Mouse (Mus musculus): ENCODE measurements around the gene Notum.

Notum gene

GRCm38 (mm10) chr11:120633520-120634343, 27.2 kb downstream of the Notum start, which contains the start of gene Mafg:
Gene Mafg, minus strand, starts transcription at chr11:120633600.
- 10% methylated on average over 58 of the region's 58 CpGs for WGBS

DNA sequence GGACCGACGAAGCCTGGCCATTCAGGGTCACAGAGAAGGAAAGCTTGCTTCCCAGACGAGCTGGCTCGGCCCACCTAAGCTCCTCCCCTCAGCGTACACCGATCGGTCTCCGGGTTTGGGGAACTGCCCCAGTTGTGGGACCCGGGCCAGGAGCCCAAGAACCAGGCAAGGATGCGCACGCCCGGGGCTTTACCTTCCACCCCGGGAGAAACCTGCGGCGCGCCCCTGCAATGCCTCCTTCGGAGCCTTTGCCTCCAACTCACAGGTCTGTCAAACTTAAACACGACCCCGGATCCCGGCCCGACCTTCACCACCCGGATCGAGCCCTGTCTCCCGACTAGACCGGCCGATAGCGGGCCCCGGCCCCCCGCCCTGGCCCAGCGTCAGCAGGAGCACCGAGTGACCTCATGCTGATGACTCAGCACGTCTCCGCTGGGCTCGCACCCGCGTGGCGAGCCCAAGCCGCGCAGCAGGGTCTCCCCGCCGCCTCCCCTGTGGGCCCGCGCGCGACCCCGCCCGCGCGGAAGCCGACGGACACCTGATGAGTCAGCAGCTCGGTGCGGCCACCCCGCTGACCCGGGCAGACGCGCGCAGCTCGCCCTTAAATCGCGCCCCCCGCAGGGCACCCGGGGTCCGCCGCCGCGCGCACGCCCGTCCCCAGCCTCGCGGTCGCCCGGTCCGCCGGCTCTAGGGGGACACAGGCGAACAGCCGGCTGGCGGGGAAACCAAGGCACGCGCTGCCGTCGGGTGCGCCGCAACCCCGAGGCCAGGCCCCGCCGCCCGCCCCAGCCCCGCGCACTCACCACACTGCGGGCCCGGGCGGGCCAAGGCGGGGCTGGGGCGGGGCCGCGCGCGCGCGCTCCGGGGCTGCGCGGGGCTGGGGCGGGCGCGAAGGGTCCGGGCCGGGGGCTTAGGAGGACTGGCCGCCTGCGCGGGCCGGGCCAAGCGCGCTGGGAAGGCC, 28.1 kb downstream of the Notum start:
- under 1% methylated on average over 114 of the region's 116 CpGs for WGBS

DNA sequence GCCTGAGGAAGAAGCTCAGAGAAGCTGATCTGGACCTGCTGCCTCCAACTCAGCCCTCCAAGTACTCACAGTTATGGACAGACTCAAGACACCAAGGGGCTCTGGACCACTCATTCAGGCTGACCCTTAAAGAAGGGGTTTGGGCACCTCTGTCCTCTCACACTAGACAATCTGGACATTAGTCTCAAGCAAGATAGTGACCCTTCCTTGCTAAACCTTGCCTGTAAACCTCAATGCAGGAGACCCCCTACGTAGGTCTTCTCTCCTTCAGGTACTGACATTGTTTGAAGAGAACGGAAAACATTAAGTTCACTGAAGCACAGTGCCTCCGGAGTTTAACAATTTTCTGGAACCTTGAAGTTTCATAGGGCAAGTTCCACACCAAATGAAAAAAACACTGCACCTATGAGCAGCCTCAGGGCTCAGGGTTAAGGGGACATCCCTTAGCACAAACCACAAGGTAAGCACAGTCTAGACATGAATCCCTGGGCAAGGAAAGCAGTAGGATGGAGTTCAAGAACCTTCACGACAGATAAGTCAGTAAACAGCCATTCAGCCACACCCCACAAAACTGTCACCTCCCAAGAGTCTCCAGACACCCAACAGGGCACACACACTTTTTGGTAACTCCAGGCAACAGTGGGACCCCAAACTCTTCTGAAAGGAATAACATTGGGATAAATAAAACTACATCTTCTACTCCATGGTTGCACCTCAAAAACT, 29.1 kb downstream of the Notum start:
- WGBS = 40% methylated on average over 4 of the region's 4 CpGs

DNA sequence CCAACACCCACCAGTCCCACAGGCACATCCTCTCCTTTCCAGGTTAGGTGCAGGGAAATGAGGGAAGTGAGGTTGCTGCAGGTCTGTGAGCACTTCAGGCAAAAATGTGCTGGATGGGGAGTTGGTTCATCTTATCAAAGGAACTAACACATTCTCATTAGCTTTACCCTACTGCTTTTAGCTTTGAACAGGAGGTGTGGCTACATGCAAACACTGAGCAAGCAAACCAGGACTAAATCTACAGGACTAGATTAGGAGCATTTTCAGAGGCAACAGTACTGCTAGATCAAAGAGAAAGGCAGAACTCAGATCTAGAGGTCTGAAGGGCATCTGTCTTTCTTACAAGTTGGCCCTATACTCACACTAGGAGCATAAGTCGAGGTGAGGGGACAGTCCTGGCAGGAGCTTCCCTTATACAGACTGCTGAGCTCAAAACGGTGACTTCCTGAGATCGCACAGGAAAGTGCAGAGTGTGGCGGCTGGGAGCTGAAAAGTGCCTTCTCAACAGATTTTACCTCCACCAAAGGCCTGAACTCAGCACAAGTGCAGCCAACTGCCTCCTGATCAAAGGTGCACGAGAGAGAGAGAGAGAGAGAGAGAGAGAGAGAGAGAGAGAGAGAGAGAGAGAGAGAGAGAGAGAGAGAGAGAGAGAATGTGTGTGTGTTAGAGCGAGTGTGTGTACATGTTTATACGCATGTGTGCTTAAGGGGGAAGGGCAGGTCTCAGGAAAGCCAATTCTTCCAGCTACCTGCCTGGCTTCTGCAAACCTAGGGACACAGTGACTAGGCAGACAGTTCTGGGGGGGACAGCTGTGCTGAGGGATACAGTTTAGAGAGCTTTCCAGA, 29.9 kb downstream of the Notum start:
- WGBS = 33% methylated on average over 7 of the region's 7 CpGs

- WGBS = 37% methylated on average over 5 of the region's 5 CpGs
Observed at GRCm38 (mm10) chr11:120630401-120630871, 30.5 kb downstream of the Notum start.

DNA sequence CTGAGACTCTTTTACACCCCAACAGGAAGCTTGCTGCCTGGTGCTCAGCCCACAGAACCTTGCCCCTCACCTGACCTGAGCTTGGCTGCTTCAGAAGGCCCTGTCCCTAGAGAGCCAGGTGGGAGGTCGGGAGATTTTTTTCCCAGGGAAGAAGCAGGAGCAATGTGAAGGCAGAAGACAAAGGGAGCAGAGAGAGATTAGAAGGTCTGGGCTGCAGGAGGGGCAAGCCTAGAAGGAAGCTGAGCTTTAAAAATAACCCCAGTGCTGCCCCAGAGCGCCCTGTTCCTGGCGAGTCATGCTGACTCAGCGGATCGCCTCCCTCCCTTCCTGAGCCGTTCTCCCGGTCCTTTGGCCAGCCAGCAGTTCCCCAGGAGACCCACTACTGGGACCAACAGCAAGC, 31.1 kb downstream of the Notum start:
- WGBS = 35% methylated on average over 7 of the region's 7 CpGs

GRCm38 (mm10) chr11:120629341-120629730, 31.6 kb downstream of the Notum start:
- WGBS = 72% methylated on average over 23 of the region's 23 CpGs

GRCm38 (mm10) chr11:120628601-120629340, 32.2 kb downstream of the Notum start:
- WGBS = 90% methylated on average over 23 of the region's 23 CpGs

- WGBS = 78% methylated on average over 22 of the region's 22 CpGs
Observed at GRCm38 (mm10) chr11:120627468-120628300, 33.3 kb downstream of the Notum start.

- 73% methylated on average over 11 of the region's 11 CpGs for WGBS
Observed at GRCm38 (mm10) chr11:120626785-120627467, 34.0 kb downstream of the Notum start.

GRCm38 (mm10) chr11:120625152-120625775, 35.7 kb downstream of the Notum start, which contains the start of gene Sirt7:
Gene Sirt7, minus strand, starts transcription at chr11:120625240.
- 14% methylated on average over 5 of the region's 5 CpGs for WGBS

DNA sequence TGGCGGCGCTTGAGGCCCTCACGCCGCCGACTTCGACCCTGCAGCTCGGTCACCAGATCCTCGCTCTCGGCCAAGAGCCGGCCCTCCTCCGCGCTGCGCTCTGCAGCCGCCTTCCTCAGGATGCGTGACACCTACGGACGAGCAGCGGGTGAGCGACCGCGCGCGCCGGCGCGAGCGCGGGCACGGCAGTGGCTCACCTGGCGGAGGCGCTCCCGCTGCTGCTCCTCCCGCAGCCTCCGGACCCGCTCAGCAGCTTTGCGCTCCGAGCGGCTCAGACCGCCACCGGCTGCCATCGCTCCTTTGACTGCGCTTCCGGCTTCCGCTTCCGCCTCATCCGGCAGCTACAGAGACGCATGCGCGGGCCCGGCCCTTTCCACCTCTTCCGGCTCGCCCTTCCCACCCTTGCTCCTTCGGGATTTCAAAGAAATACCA, 36.3 kb downstream of the Notum start:
- under 1% methylated on average over 53 of the region's 53 CpGs for WGBS

- WGBS = 13% methylated on average over 27 of the region's 30 CpGs
Observed at GRCm38 (mm10) chr11:120623961-120624679, 36.9 kb downstream of the Notum start.

DNA sequence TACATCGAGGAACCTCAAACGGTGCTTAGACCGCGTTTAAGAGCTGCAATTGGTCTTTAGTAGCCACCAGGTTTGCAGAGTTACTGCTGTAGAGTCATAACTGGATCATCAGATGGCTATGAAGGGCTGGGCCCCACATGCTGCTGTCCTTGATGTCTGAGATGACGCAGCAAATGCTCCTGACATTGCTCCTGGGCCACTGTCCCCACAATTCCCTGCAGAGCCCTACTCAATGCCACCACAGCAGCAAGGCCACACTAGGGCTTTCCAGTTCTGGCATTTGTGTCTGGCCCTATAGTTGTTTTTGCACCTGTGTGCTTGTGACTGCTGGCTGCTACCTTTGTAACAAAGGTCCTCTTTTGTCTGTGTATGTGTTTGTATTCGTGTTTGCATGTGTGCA, 38.2 kb downstream of the Notum start:
- WGBS = 89% methylated on average over 6 of the region's 6 CpGs

GRCm38 (mm10) chr11:120620195-120620594, 40.8 kb downstream of the Notum start:
- 90% methylated on average over 14 of the region's 14 CpGs for WGBS

- WGBS = 91% methylated on average over 25 of the region's 25 CpGs
Observed at GRCm38 (mm10) chr11:120618619-120619535, 42.1 kb downstream of the Notum start.
